Mouse (Mus musculus) lung, postnatal 10 days (tissue): Measurements from ENCODE around the gene Wdr91.

Source experiments
- DNase-seq: peaks from one replicate; pipeline ENCODE4 v3.0.0; 2021

Gene Wdr91

GRCm38 (mm10) chr6:34877509-34878321, 33.0 kb downstream of the Wdr91 start, which contains the start of gene Cyren:
TSS of gene Cyren (minus strand) at chr6:34878060.
- peak; percentile 96 for DNase-seq

GRCm38 (mm10) chr6:34876835-34877156, 33.9 kb downstream of the Wdr91 start:
- no peak for DNase-seq

GRCm38 (mm10) chr6:34875966-34876834, 34.5 kb downstream of the Wdr91 start:
- DNase-seq, result peak; percentile 49

- DNase-seq, result no peak
Observed at GRCm38 (mm10) chr6:34875268-34875761, 35.4 kb downstream of the Wdr91 start.

- DNase-seq, result peak; percentile 84
Observed at GRCm38 (mm10) chr6:34874101-34874921, 36.4 kb downstream of the Wdr91 start.

- no peak for DNase-seq
Observed at GRCm38 (mm10) chr6:34872871-34873270, 37.8 kb downstream of the Wdr91 start.

GRCm38 (mm10) chr6:34871929-34872328, 38.7 kb downstream of the Wdr91 start:
- DNase-seq, result no peak

GRCm38 (mm10) chr6:34870724-34871123, 40.0 kb downstream of the Wdr91 start:
- no peak for DNase-seq

- DNase-seq, result no peak
Observed at GRCm38 (mm10) chr6:34870136-34870535, 40.5 kb downstream of the Wdr91 start.

- DNase-seq, result peak; percentile 72
Observed at GRCm38 (mm10) chr6:34869225-34869915, 41.3 kb downstream of the Wdr91 start.

GRCm38 (mm10) chr6:34868507-34869217, 42.0 kb downstream of the Wdr91 start:
- DNase-seq, result no peak

- no peak for DNase-seq
Observed at GRCm38 (mm10) chr6:34867995-34868350, 42.7 kb downstream of the Wdr91 start.

GRCm38 (mm10) chr6:34867301-34867994, 43.2 kb downstream of the Wdr91 start:
- no peak for DNase-seq

GRCm38 (mm10) chr6:34866786-34867185, 43.9 kb downstream of the Wdr91 start:
- peak; percentile 45 for DNase-seq

GRCm38 (mm10) chr6:34865711-34866593, 44.7 kb downstream of the Wdr91 start:
- peak; percentile 74 for DNase-seq

GRCm38 (mm10) chr6:34865213-34865612, 45.5 kb downstream of the Wdr91 start:
- no peak for DNase-seq

GRCm38 (mm10) chr6:34863786-34864514, 46.7 kb downstream of the Wdr91 start:
- no peak for DNase-seq

- DNase-seq, result peak; percentile 67
Observed at GRCm38 (mm10) chr6:34862791-34863403, 47.8 kb downstream of the Wdr91 start, which contains the start of gene Tmem140. TSS of gene Tmem140 (plus strand) at chr6:34863146.

- peak; percentile 45 for DNase-seq
Observed at GRCm38 (mm10) chr6:34862381-34862780, 48.3 kb downstream of the Wdr91 start.
